Mouse (Mus musculus) cerebral cortex, adult 2 months (tissue): ENCODE data around the gene Aldh18a1.

ENCODE experiments used
- whole genome bisulfite sequencing: fragments of 180-500 bp; shearing (Covaris S2); methylation state at CpG from one replicate; pipeline ENCODE4 v1.1.7; 2018; 5-methylcytosine and 5-hydroxymethylcytosine counted together

The Aldh18a1 gene

GRCm38 (mm10) chr19:40523431-40524005, 64.7 kb downstream of the Aldh18a1 start:
- 64% methylated on average over 8 of the region's 8 CpGs for WGBS

- 96% methylated on average over 5 of the region's 5 CpGs for WGBS
Measured at GRCm38 (mm10) chr19:40520403-40520802, 67.9 kb downstream of the Aldh18a1 start.

- 93% methylated on average over 1 of the region's 1 CpGs for WGBS
Measured at GRCm38 (mm10) chr19:40518706-40519105, 69.6 kb downstream of the Aldh18a1 start.

- 95% methylated on average over 3 of the region's 3 CpGs for WGBS
Measured at GRCm38 (mm10) chr19:40515596-40515995, 72.7 kb downstream of the Aldh18a1 start.

GRCm38 (mm10) chr19:40514376-40514775, 73.9 kb downstream of the Aldh18a1 start:
- 74% methylated on average over 7 of the region's 7 CpGs for WGBS

GRCm38 (mm10) chr19:40513632-40514078, 74.6 kb downstream of the Aldh18a1 start, which contains the start of gene Sorbs1:
TSS of gene Sorbs1 (minus strand) at chr19:40513779.
- WGBS: under 1% methylated on average over 51 of the region's 51 CpGs

GRCm38 (mm10) chr19:40512500-40513421, 75.5 kb downstream of the Aldh18a1 start:
- 1% methylated on average over 34 of the region's 34 CpGs for WGBS

- 13% methylated on average over 5 of the region's 5 CpGs for WGBS
Measured at GRCm38 (mm10) chr19:40511679-40512309, 76.5 kb downstream of the Aldh18a1 start.

- 33% methylated on average over 8 of the region's 8 CpGs for WGBS
Measured at GRCm38 (mm10) chr19:40511100-40511439, 77.2 kb downstream of the Aldh18a1 start.

- WGBS: 46% methylated on average over 13 of the region's 13 CpGs
Measured at GRCm38 (mm10) chr19:40510387-40511099, 77.7 kb downstream of the Aldh18a1 start.

- 62% methylated on average over 2 of the region's 2 CpGs for WGBS
Measured at GRCm38 (mm10) chr19:40509274-40509673, 79.0 kb downstream of the Aldh18a1 start.

GRCm38 (mm10) chr19:40508851-40509250, 79.4 kb downstream of the Aldh18a1 start:
- WGBS: 54% methylated on average over 2 of the region's 2 CpGs

- whole genome bisulfite sequencing: 79% methylated on average over 3 of the region's 3 CpGs
Measured at GRCm38 (mm10) chr19:40506965-40507364, 81.3 kb downstream of the Aldh18a1 start.

- 84% methylated on average over 7 of the region's 7 CpGs for WGBS
Measured at GRCm38 (mm10) chr19:40504336-40504735, 83.9 kb downstream of the Aldh18a1 start.
